Mouse (Mus musculus) limb, embryonic 11.5 days (tissue): ENCODE data around the gene Cks2. TPM values are rescaled to one million over a fixed set of nuclear protein-coding genes. Genes with fewer than 3 reads are reported as not detected.

Experiments used
- ATAC-seq: fragments of 200-750 bp; cut with Nextera tagmentation; 2 replicates; pipeline ENCODE4 v1.8.0; 2017; ENCODE audit warnings: low read depth; ENCODE audit not compliant: insufficient number of reproducible peaks, low FRiP score, low TSS enrichment
- DNase-seq: peaks from one replicate; pipeline ENCODE4 v3.0.0-alpha.2; 2015; ENCODE audit warnings: low spot score
- H3K27ac ChIP-seq: fragments of 300-500 bp; sonication (generic); replicated peaks from 2 replicates; pipeline ENCODE4 v1.5.1; 2014; ENCODE audit warnings: low read depth, mild to moderate bottlenecking, low read length
- H3K27me3 ChIP-seq: fragments of 300-500 bp; sonication (generic); 2 replicates; pipeline ENCODE4 v1.6.1; 2014; ENCODE audit warnings: mild to moderate bottlenecking, low read length, mixed read lengths; ENCODE audit not compliant: control insufficient read depth, insufficient read depth
- H3K36me3 ChIP-seq: fragments of 300-500 bp; sonication (generic); 2 replicates; pipeline ENCODE4 v1.6.1; 2014; ENCODE audit warnings: mild to moderate bottlenecking, low read length, moderate library complexity, mixed read lengths; ENCODE audit not compliant: control insufficient read depth, insufficient read depth
- H3K4me1 ChIP-seq: fragments of 300-500 bp; sonication (generic); 2 replicates; pipeline ENCODE4 v1.6.1; 2014; ENCODE audit warnings: low read length, mixed read lengths; ENCODE audit not compliant: control insufficient read depth, insufficient read depth
- H3K4me2 ChIP-seq: fragments of 300-500 bp; sonication (generic); 2 replicates; pipeline ENCODE4 v1.6.1; 2014; ENCODE audit warnings: low read depth, mild to moderate bottlenecking, moderate library complexity; ENCODE audit not compliant: severe bottlenecking
- H3K4me3 ChIP-seq: fragments of 300-500 bp; sonication (generic); 2 replicates; pipeline ENCODE4 v1.5.1; 2014; ENCODE audit warnings: low read depth, low read length
- H3K9ac ChIP-seq: fragments of 300-500 bp; sonication (generic); 2 replicates; pipeline ENCODE4 v1.6.1; 2014; ENCODE audit warnings: mild to moderate bottlenecking, low read length
- H3K9me3 ChIP-seq: fragments of 300-500 bp; sonication (generic); 2 replicates; pipeline ENCODE4 v1.6.1; 2016; ENCODE audit warnings: low read length; ENCODE audit not compliant: control insufficient read depth
- WGBS: fragments of 180-500 bp; shearing (Covaris S2); extraction: QIAGEN DNeasy Blood & Tissue Kit; methylation state at CpG from one replicate; pipeline ENCODE4 v1.1.7; 2014; 5-methylcytosine and 5-hydroxymethylcytosine counted together
- polyA plus RNA-seq: library from polyadenylated mRNA; unstranded; fragments of >200 nt; fragmentation: Nextera tagmentation; extraction: Ambion mirVana; gene quantifications from 2 replicates; pipeline ENCODE4 v1.2.1, GENCODE M21; 2014

The Cks2 gene
- polyA plus RNA-seq, 1 experiment from 2014 or later, result 467 TPM

DNA sequence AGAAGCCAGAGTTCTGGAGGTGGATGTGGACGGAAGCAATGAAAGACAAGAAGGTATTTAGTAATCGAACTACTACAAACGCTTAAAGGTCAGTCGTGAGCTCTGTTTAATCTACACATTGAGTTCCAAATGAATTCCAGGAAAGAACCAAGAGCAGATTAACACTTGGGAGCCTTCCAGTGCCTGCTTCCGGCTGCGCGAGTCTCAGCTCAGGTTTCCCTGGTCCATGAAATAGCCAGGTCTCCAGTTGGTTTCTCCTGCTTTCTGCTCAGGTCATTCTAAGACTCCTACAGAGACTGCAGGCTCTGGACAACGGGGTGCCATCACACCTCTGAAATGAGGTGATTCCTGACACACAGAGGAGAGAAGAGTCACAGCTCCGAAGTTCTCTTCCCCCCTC is 34.0 kb upstream of the Cks2 start:
- no peaks in the 10 kb centered on the region for H3K9me3 ChIP-seq
- peak overlapping the region; percentile 17; the same call in 1 of the 2 replicates for H3K4me2 ChIP-seq
- no peak for ATAC-seq
- H3K9ac ChIP-seq, result no peak overlapping the region
- no peaks in the 10 kb centered on the region for H3K36me3 ChIP-seq
- peak overlapping the region; percentile 56; the same call in 1 of the 2 replicates for H3K27ac ChIP-seq
- no peak overlapping the region for H3K4me3 ChIP-seq
- DNase-seq, result peak; percentile 60
- 0 out of 2 replicates have a peak, but pooled peaks cover 4% of the 10 kb centered on the region for H3K4me1 ChIP-seq
- 18% methylated on average over 9 of the region's 9 CpGs for WGBS
- no peaks in the 10 kb centered on the region for H3K27me3 ChIP-seq

DNA sequence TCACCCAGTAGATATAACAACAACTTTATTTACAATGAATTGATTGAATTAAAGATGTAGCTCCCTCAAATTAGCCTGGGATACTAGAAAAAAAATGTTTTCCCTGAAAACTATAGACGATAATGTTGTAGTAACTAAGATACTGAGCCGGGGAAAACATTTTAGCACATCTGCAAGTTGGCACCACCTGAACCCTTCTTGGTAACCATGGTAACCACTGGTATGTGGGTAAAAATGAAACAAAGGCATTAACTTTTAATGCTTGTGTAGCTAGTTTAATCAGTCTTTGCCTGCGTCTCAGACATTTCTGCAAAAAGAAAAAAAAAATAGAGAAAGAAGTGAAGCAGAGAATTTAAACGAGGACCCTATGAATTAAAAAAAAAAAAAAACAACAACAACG is 33.5 kb upstream of the Cks2 start:
- ATAC-seq (no peak), DNase-seq (no peak)
- Histone ChIP-seq H3K4me1 (0 out of 2 replicates have a peak, but pooled peaks cover 4% of the 10 kb centered on the region), H3K9me3 (no peaks in the 10 kb centered on the region), H3K36me3 (no peaks in the 10 kb centered on the region), H3K9ac (no peak overlapping the region), H3K27me3 (no peaks in the 10 kb centered on the region), H3K4me2 (peak overlapping the region; percentile 17; the same call in 1 of the 2 replicates), H3K27ac (peak overlapping the region; percentile 56; the same call in 1 of the 2 replicates), H3K4me3 (no peak overlapping the region)
- WGBS, result 47% methylated on average over 5 of the region's 5 CpGs

DNA sequence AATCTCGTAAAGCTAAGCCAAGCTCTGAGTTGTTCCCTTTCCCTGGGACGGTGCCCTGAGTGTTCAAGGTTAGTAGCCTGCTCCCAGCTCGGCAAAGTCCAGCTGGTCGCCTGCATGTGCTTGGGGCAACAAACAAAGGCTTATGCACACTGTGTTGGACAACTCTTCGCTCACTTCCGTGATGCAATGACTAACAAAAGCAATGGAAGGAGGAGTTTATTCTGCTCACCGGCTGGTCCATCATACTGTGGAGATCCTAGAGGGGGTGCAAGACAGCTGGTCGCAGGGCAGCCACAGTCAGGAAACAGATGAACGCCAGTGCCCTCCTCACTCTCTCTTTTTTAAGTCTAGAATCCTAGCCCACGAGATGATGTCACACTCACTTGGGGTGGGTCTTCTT is 29.2 kb upstream of the Cks2 start:
- H3K9ac ChIP-seq, result no peak overlapping the region
- no peaks in the 10 kb centered on the region for H3K9me3 ChIP-seq
- H3K27ac ChIP-seq, result no peak overlapping the region
- 64% methylated on average over 10 of the region's 10 CpGs for WGBS
- DNase-seq (no peak), ATAC-seq (no peak)
- no peaks in the 10 kb centered on the region for H3K27me3 ChIP-seq
- H3K4me1 ChIP-seq, result 0 out of 2 replicates have a peak, but pooled peaks cover 4% of the 10 kb centered on the region
- H3K4me3 ChIP-seq, result no peak overlapping the region
- H3K4me2 ChIP-seq, result no peak overlapping the region
- H3K36me3 ChIP-seq, result no peaks in the 10 kb centered on the region

DNA sequence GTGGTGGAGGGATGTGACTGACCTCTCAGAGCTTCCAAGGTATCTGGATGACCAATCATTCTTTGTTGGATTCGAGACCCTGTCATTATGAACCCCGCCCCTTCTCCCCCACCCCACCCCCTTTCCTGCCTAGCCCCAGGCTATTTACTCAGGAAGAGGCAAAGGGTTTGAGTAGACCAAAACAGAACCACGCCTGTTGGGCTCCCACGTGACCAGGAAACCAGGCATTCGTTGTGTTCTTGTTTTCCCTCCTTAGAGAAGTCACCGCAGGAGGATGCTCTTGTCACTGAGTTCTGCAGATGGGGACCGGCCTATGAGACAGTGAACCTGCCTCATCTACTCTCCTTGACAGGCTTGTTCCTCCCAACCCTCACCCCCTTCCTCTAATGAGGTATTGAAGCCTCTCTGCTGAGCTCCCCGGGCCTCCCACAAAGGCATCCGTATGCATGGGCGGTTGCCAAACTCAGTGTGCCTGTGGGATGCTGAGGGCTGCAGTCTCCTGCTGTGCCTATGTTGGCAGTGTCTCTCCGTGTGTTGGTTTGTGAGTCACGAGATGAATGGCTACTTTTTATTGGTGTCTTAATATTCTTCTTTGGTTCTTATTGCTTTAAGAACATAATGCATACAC is 28.5 kb upstream of the Cks2 start:
- 17% methylated on average over 12 of the region's 12 CpGs for WGBS
- H3K4me2 ChIP-seq, result no peak overlapping the region

DNA sequence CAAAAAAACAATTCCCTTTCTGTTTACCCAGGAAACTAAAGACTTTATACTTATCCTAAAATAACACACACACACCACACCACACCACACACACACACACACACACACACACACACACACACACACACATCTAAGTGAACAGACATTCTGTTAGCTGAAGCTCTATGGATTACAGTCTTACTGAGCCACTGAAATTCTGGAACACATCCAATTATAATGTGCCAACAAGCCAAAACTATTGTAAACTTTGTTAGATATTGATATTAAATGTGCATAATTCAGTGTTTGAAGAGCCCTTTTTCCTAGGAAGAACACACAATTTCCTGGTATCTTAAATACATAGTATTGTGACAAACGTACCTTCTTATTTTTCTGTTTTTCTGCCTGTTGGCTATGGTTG is 27.7 kb upstream of the Cks2 start:
- H3K4me3 ChIP-seq, result no peak overlapping the region
- no peak overlapping the region for H3K27ac ChIP-seq
- ATAC-seq (no peak), DNase-seq (no peak)
- H3K9ac ChIP-seq, result no peak overlapping the region
- 69% methylated on average over 1 of the region's 1 CpGs for WGBS
- no peaks in the 10 kb centered on the region for H3K36me3 ChIP-seq
- H3K4me1 ChIP-seq, result no peaks in the 10 kb centered on the region
- H3K4me2 ChIP-seq, result no peak overlapping the region
- H3K9me3 ChIP-seq, result no peaks in the 10 kb centered on the region
- no peaks in the 10 kb centered on the region for H3K27me3 ChIP-seq

More for the DNA sequence above, 28.5 kb upstream of the Cks2 start:
- Histone ChIP-seq H3K9ac (no peak overlapping the region), H3K36me3 (no peaks in the 10 kb centered on the region), H3K4me3 (no peak overlapping the region), H3K4me1 (no peaks in the 10 kb centered on the region), H3K27ac (no peak overlapping the region), H3K9me3 (no peaks in the 10 kb centered on the region), H3K27me3 (no peaks in the 10 kb centered on the region)
- ATAC-seq, result no peak
- DNase-seq, result no peak

GRCm38 (mm10) chr13:51617861-51618260 is 27.2 kb upstream of the Cks2 start:
- no peak overlapping the region for H3K9ac ChIP-seq
- no peak overlapping the region for H3K4me3 ChIP-seq
- H3K9me3 ChIP-seq, result no peaks in the 10 kb centered on the region
- no peak overlapping the region for H3K4me2 ChIP-seq
- no peak overlapping the region for H3K27ac ChIP-seq
- peak; percentile 88 for DNase-seq
- no peaks in the 10 kb centered on the region for H3K4me1 ChIP-seq
- H3K36me3 ChIP-seq, result no peaks in the 10 kb centered on the region
- WGBS, result 22% methylated on average over 6 of the region's 6 CpGs
- no peaks in the 10 kb centered on the region for H3K27me3 ChIP-seq
- ATAC-seq, result no peak

DNA sequence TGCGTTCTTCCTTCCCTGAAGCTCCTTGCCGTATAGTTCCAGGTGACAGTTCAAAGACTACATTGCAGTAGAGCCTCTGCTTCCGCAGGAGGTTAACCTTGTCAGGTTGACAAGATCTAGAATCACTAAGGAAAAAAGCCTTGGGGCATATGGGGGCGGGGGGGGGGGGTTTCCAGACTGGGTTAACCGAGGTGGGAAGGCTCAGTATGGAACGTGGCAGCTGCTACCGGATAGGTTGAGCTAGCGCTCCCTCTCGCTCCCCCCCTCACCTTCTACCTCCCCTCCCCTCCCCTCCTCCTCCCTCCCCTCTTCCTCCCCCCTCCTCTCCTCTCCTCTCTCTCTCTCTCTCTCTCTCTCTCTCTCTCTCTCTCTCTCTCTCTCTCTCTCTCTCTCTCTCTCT is 26.4 kb upstream of the Cks2 start:
- Histone ChIP-seq H3K4me3 (no peak overlapping the region), H3K27ac (no peak overlapping the region), H3K36me3 (no peaks in the 10 kb centered on the region), H3K27me3 (no peaks in the 10 kb centered on the region), H3K9me3 (no peaks in the 10 kb centered on the region), H3K9ac (no peak overlapping the region), H3K4me1 (no peaks in the 10 kb centered on the region), H3K4me2 (no peak overlapping the region)
- DNase-seq (no peak), ATAC-seq (no peak)
- 28% methylated on average over 9 of the region's 9 CpGs for WGBS

DNA sequence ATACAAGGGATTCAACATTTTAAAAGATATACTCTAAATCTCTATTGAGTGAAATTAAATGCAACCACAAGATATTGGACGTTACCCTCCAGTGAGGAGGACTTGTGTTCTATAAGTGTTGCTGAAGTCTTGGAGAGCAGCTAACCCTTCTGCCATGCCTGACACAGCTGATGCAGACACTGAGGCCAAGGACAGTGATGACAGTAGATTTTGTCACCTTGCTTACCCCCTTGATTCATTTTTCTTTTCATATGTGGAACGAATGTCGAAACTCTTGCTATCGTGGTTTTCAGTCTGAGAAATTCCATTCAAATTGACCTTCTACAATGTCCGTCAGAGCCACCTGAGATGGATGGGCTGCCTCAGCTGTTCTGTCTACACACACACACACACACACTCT is 22.4 kb upstream of the Cks2 start:
- Histone ChIP-seq H3K4me3 (no peak overlapping the region), H3K9me3 (no peaks in the 10 kb centered on the region), H3K36me3 (no peaks in the 10 kb centered on the region), H3K27ac (no peak overlapping the region), H3K4me2 (no peak overlapping the region), H3K27me3 (no peaks in the 10 kb centered on the region), H3K9ac (no peak overlapping the region), H3K4me1 (no peaks in the 10 kb centered on the region)
- no peak for DNase-seq
- no peak for ATAC-seq
- 91% methylated on average over 5 of the region's 5 CpGs for WGBS

DNA sequence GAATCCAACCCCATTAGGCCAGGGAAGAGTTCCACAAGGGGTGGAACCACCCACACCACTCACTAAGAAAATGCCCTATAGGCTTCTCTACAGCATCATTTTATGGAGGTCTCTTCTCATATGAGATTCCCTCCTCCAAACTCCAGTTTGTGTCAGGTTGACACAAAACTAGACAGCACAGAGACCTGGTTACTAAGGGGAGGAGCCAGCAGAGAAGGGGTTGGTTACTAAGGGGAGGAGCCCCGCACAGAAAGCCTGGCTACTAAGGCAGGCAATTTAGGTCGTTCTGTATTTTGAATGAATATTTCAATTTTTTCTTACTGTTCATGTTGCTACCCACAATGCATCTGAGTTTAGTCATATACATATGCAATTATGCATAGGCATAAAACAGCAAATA is 21.4 kb upstream of the Cks2 start:
- H3K4me1 ChIP-seq, result no peaks in the 10 kb centered on the region
- no peaks in the 10 kb centered on the region for H3K27me3 ChIP-seq
- no peak overlapping the region for H3K9ac ChIP-seq
- 91% methylated on average over 2 of the region's 2 CpGs for WGBS
- no peaks in the 10 kb centered on the region for H3K36me3 ChIP-seq
- no peak overlapping the region for H3K27ac ChIP-seq
- ATAC-seq (no peak), DNase-seq (no peak)
- H3K4me2 ChIP-seq, result no peak overlapping the region
- H3K9me3 ChIP-seq, result no peaks in the 10 kb centered on the region
- H3K4me3 ChIP-seq, result no peak overlapping the region
